Mouse (Mus musculus): ENCODE measurements at regions not wholly inside any gene's neighbourhood (a gene's known extent, or its start where the extent isn't known, plus 50 kb on each side); places are given as distances from the start of the nearest gene placed in this dataset.
"Not testable (repeated sequence)": the region's sequence is repeated elsewhere in the genome, so short reads cannot be mapped to it uniquely, and the experiment has no call there.

GRCm38 (mm10) chr4:61998366-61998765 is 55.6 kb downstream of the Mup20 start:
- DNase-seq = peak; percentile 34

GRCm38 (mm10) chr4:61989941-61990340 is 64.0 kb downstream of the Mup20 start:
- not testable (repeated sequence) for DNase-seq

GRCm38 (mm10) chr4:61976159-61976558 is 77.8 kb downstream of the Mup20 start:
- no peak for DNase-seq

- peak; percentile 43 for DNase-seq
Observed at GRCm38 (mm10) chr4:61973236-61973635, 80.7 kb downstream of the Mup20 start.

GRCm38 (mm10) chr4:61969691-61970090 is 84.3 kb downstream of the Mup20 start:
- DNase-seq = no peak

GRCm38 (mm10) chr4:61967674-61968073 is 86.3 kb downstream of the Mup20 start:
- not testable (repeated sequence) for DNase-seq

GRCm38 (mm10) chr4:61962315-61962714 is 91.6 kb downstream of the Mup20 start:
- DNase-seq = no peak

All from kidney, postnatal 10 days (tissue).